Mouse (Mus musculus) induced T-regulatory cell, adult 2 months (primary cell): ENCODE results near the gene Mup9.
"Not testable (repeated sequence)": the region's sequence is repeated elsewhere in the genome, so short reads cannot be mapped to it uniquely, and the experiment has no call there.

ENCODE experiments used
- DNase-seq: peaks from one replicate; pipeline ENCODE4 v3.0.0-alpha.2; 2012; ENCODE audit warnings: low read depth

Gene Mup9

DNA sequence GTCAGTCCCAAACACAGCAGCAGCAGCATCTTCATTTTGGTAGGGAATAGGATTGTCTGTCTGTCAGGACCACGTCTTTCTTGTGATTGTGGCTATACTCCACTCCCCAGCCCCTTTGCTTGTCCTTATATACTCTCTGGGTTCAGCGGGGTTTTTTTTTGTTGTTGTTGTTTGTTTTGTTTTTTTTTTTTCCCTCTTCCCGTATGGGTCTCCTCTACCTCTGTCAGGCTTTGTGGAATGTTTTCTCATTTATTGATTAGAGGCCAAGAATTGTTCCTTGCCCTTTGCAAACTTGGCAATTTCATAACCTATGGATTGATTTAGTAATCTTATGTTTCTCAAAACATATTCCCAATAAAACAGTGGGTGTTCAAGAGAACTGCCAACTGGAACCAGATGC, at the start of gene Mup9:
TSS of gene Mup9 (minus strand) at position 101 of the 400 bp plus-strand sequence.
- not testable (repeated sequence) for DNase-seq
